Mouse (Mus musculus): ENCODE results near the gene Diras1.

DNA sequence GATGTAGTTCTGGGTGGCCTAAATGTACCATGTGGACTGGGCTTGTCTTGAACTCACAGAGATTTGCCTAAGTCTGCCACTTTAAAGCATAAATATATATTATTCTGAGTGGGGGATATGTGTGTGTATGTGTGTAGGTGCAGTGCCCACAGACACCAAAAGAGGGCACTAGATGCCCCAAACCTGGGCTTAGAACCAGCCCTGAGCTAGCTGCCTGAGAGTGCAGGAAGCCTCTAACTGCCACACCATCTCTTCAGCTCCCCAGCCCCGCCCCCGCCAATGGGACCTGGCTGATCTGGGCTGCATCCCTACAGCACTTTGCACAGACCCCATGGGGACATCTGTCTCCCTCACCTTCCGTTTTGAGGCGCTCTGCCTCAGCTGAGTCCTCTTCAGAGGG lies 25.2 kb upstream of the Diras1 start:
- TF ChIP-seq GATA1 (IDR thresholded peaks at IDR 0.05; ENCODE audit: borderline replicate concordance, low read length) (no peak), FLI1 (IDR thresholded peaks at IDR 0.05; ENCODE audit: low read length) (no peak)
